Mouse (Mus musculus) kidney, adult 2 months (tissue): ENCODE measurements around the gene Crebbp.

Experiments
- CTCF ChIP-seq: fragments of 200-500 bp; conservative IDR thresholded peaks from 2 replicates; pipeline ENCODE4 v1.5.1; 2011; ENCODE audit warnings: low read depth, mild to moderate bottlenecking, control low read depth, low read length, moderate library complexity, mixed read lengths; ENCODE audit not compliant: insufficient read depth, insufficient read length
- POLR2A ChIP-seq: fragments of 200-500 bp; IDR thresholded peaks from one replicate; pipeline ENCODE4 v1.6.1; 2011; ENCODE audit warnings: low read depth, low read length, control low read depth

GRCm38 (mm10) chr16:4199995-4200394 lies 13.8 kb downstream of the Crebbp start:
- no peak for TF ChIP-seq CTCF
- no peak for TF ChIP-seq POLR2A
